Mouse (Mus musculus): ENCODE measurements around the gene Gm11114.

Gm11114 gene

DNA sequence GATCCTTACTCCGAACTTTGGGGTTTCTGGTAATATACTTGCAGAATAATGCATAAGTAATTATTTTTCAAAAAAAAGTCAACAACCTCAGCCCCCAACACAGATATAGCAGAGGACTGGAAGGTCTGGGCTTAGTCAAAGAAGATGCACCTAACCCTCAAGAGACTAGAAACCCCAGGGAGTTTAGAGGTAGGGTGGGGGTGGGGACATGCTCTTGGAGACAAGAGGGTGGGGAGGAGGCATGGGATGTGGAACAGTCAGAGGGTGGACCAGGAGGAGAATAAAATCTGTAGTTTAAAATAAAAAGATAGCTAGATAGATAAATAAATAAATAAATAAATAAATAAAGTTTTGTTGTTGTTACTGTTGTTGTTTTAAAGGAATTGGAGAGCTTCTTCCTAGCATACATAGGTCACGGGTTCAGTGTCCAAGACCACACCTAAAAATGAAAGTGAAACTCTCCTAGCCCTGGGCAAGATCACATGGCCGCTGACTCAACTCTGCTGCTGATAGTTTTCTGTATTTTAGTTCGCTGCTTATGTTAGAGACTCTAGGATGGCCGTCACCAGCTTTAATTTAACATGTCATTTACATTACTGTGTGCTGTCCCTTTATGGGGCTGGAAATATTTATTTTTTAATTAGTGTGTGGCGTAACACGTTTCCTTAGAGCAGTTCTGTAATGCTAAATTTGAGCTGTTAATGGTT, 44.7 kb downstream of the Gm11114 start:
- DNase-seq (ENCODE audit: low read depth, low spot score): no peak
